Mouse (Mus musculus): ENCODE results near the gene Gins2.

Gins2 gene

DNA sequence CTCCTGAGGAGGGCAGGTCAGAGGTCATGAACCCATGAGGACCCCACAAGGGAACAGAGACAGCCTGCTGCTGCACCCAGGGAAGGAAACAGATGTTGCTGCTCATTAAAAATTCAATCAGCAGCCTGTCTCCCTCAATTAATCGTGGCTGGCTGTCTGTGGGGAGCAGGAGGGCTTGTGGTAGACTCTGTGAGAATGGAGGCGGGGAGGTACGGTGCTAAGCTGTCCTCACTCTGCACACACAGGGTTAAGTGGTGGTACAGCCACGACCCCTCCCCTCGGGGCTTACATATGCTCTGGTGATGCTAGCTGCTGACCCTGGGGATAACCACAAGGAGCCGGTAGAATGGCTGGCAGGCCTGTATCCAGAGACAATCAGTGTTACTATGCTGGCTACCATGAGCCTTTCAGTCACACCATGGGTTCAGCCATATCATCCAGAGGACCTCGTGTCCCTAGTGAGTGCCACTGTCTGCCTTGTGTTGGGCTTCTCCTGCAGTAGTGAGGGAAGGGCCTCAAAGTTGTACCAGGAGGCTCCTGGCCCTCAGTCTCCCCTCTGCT is 23.9 kb downstream of the Gins2 start:
- no peak for DNase-seq (ENCODE audit: extremely low read depth, low read depth)

GRCm38 (mm10) chr8:120563851-120564837 is 25.0 kb downstream of the Gins2 start:
- DNase-seq (ENCODE audit: extremely low read depth, low read depth), result peak; percentile 97

- DNase-seq (ENCODE audit: extremely low read depth, low read depth), result no peak
Measured at GRCm38 (mm10) chr8:120563348-120563724, 25.8 kb downstream of the Gins2 start.

DNA sequence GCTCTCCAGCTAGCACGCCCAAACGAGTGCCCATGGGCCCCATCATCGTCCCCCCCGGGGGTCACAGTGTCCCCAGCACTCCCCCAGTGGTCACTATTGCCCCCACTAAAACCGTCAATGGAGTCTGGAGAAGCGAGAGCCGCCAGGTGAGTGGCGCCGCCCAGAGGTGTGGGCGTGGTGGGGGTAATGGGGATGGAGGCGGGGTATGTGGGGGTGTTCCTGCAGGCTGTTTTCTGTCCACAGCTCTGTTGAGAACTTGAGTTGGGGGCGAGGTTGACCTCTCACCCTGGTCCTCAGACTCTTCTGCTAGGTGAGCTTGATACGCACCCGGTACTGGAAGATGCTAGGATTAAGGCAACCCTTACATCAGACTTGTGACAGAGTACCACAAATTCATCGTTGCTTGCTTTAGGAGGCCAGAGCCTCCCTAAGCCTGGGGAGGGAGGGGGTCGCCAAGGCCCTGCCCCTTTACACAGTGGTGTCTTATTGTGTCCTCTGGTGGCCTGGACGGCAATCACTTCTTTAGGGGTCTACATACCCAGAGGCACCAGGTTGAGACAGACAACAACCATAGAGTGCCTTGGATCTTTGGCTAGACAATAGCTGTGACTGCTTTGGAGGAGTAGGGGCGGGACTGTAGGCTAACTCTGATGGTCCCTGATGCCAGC is 26.3 kb downstream of the Gins2 start:
- no peak for DNase-seq (ENCODE audit: extremely low read depth, low read depth)

- DNase-seq (ENCODE audit: extremely low read depth, low read depth), result no peak
Measured at GRCm38 (mm10) chr8:120561539-120562435, 27.3 kb downstream of the Gins2 start.

DNA sequence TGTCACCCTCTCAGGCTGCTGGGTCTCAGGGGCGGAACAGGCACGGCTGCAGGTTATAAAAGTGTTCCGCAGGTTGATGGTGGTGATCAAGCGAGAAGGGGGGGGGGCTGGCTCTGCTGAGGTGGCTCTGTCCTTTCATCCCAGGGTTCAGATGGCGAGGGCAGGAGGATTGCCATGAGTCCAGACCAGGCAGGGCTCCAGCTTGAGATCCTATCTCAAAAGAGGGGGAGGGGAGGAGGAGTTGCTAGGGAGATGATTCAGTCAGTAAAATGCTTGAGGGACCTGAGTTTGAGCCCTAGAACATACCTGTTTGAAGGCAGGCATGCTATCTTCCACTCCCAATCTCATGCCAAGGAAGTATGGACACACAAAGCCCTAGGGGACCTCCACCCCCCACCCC is 28.6 kb downstream of the Gins2 start:
- DNase-seq (ENCODE audit: extremely low read depth, low read depth), result no peak

GRCm38 (mm10) chr8:120559654-120560053 is 29.4 kb downstream of the Gins2 start:
- DNase-seq (ENCODE audit: extremely low read depth, low read depth), result no peak

- no peak for DNase-seq (ENCODE audit: extremely low read depth, low read depth)
Measured at GRCm38 (mm10) chr8:120558162-120558561, 30.9 kb downstream of the Gins2 start.

- no peak for DNase-seq (ENCODE audit: extremely low read depth, low read depth)
Measured at GRCm38 (mm10) chr8:120557170-120557965, 31.7 kb downstream of the Gins2 start.

GRCm38 (mm10) chr8:120556198-120556892 is 32.8 kb downstream of the Gins2 start:
- no peak for DNase-seq (ENCODE audit: extremely low read depth, low read depth)

- DNase-seq (ENCODE audit: extremely low read depth, low read depth), result no peak
Measured at GRCm38 (mm10) chr8:120554466-120555039, 34.6 kb downstream of the Gins2 start.

- no peak for DNase-seq (ENCODE audit: extremely low read depth, low read depth)
Measured at GRCm38 (mm10) chr8:120553441-120554123, 35.5 kb downstream of the Gins2 start.

GRCm38 (mm10) chr8:120552509-120552908 is 36.6 kb downstream of the Gins2 start:
- DNase-seq (ENCODE audit: extremely low read depth, low read depth), result no peak

DNA sequence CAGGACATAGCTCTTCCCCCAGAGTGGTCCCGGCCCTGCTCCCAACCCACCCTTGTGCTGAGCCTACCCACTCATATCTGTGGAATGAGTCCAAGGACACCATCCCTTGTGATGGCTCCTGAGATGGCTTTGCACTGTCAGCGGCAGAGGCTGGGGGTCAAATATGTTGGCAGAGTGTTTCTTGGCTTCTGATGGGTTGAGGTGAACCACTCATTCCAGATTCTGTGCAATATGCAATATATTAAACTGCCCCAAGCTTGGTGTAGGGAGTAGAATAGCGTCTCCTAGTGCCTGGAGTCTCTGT is 37.5 kb downstream of the Gins2 start:
- DNase-seq (ENCODE audit: extremely low read depth, low read depth), result no peak

DNA sequence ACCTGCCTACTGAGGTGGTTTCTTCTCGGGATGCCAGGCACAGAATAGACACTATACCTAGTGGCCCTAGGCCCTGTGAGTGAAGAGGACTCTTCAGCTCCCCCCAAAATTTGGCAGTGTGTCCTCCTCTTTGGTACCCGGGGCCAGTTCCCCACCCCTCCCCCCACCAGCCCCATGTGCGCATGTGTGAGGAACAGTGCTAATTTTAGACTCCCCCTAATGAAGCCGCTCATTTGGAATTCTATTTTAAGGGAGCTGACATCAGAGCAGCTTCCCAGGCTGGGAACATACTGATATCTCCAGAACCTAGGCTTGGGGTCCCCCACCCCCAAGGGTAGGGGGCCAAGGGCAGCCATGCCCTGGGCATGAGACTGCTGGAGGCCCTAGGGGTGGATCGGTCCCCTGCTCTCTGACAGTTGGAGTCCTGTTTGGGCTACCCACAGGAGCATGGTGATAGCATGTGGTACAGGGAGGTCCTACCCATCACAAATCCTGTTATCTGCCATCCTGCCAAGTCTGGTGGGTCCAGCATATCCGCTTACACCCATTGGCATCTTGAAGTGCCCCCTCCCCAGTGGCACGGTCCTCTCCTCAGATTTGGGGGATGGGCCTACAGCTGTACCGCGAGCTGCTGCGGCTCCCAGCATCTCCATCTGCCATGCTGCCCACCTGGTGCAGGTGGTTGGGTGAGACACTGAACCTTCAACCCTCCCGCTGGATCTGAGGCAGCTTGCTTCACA is 38.0 kb downstream of the Gins2 start:
- no peak for DNase-seq (ENCODE audit: extremely low read depth, low read depth)

- DNase-seq (ENCODE audit: extremely low read depth, low read depth), result no peak
Measured at GRCm38 (mm10) chr8:120550430-120550829, 38.7 kb downstream of the Gins2 start.

GRCm38 (mm10) chr8:120549922-120550321 is 39.2 kb downstream of the Gins2 start:
- DNase-seq (ENCODE audit: extremely low read depth, low read depth), result no peak

- DNase-seq (ENCODE audit: extremely low read depth, low read depth), result no peak
Measured at GRCm38 (mm10) chr8:120549321-120549921, 39.7 kb downstream of the Gins2 start.

Measured in MEL-GATA-1-ER (cell line).